Mouse (Mus musculus): ENCODE measurements around the gene Gyg. TPM values are rescaled to one million over a fixed set of nuclear protein-coding genes. Genes with fewer than 3 reads are reported as not detected.

Gene Gyg
- 53.9 and 104 TPM in 2 replicates for polyA plus RNA-seq (2012; rRNA removed; ENCODE audit: low replicate concordance)

GRCm38 (mm10) chr3:20154531-20155367 lies at the start of gene Gyg:
Gyg (minus strand) TSS chr3:20155317.

Other genes with a start within 250 kb of the Gyg start
- gene Cp, start 198.3 kb downstream of the Gyg start, polyA plus RNA-seq (2012; rRNA removed; ENCODE audit: low replicate concordance), result 28.4 and 33.8 TPM in 2 replicates
- 12.9 and 23.7 TPM in 2 replicates for gene Hps3, start 120.0 kb downstream of the Gyg start, polyA plus RNA-seq (2012; rRNA removed; ENCODE audit: low replicate concordance)
- gene Hltf, start 97.5 kb downstream of the Gyg start, polyA plus RNA-seq (2012; rRNA removed; ENCODE audit: low replicate concordance), result 5.2 and 7.1 TPM in 2 replicates
- gene Cpa3, start 86.9 kb upstream of the Gyg start, polyA plus RNA-seq (2012; rRNA removed; ENCODE audit: low replicate concordance), result 0.67 and 3.0 TPM in 2 replicates
- gene Cpb1, start 120.4 kb upstream of the Gyg start, polyA plus RNA-seq (2012; rRNA removed; ENCODE audit: low replicate concordance), result 0.21 TPM in 1 of 2 replicates, not detected in the other
- gene Agtr1b, start 211.9 kb upstream of the Gyg start, polyA plus RNA-seq (2012; rRNA removed; ENCODE audit: low replicate concordance), result 0.09 and 0.53 TPM in 2 replicates